Mouse (Mus musculus) bone marrow macrophage, adult 2 months (primary cell): ENCODE measurements around the gene Zfp52.

Experiments
- CTCF ChIP-seq: IDR thresholded peaks from 2 replicates; pipeline ENCODE4 v1.5.1; 2012; ENCODE audit warnings: low read depth, mild to moderate bottlenecking, low read length, moderate library complexity
- POLR2A ChIP-seq: IDR thresholded peaks from 2 replicates; pipeline ENCODE4 v1.6.1; 2012; ENCODE audit warnings: mild to moderate bottlenecking, low read depth, low read length, borderline replicate concordance

- no peak for TF ChIP-seq CTCF
- no peak for TF ChIP-seq POLR2A
Observed at GRCm38 (mm10) chr17:21517130-21517671, 18.1 kb upstream of the Zfp52 start.
